Mouse (Mus musculus) olfactory bulb, adult 2 months (tissue): Measurements from ENCODE around the gene Gadd45b.

ENCODE experiments used
- CTCF ChIP-seq: fragments of 200-500 bp; IDR thresholded peaks from 2 replicates; pipeline ENCODE4 v1.5.1; 2012; ENCODE audit warnings: low read depth, mild to moderate bottlenecking, low read length, moderate library complexity; ENCODE audit not compliant: insufficient read depth
- POLR2A ChIP-seq: fragments of 200-500 bp; IDR thresholded peaks from 2 replicates; pipeline ENCODE4 v1.6.1; 2012; ENCODE audit warnings: mild to moderate bottlenecking, low read depth, low read length, moderate library complexity; ENCODE audit not compliant: insufficient read depth

- TF ChIP-seq CTCF (no peak), POLR2A (peak; percentile 50)
Measured at GRCm38 (mm10) chr10:80900318-80901247, 29.3 kb upstream of the Gadd45b start, which contains the start of gene Timm13.
